Mouse (Mus musculus) brain, embryonic 14.5 days (tissue): ENCODE results near the gene Cyp2b10.

Experiments used
- CTCF ChIP-seq: fragments of 200-500 bp; IDR thresholded peaks from 2 replicates; pipeline ENCODE4 v1.5.1; 2012; ENCODE audit warnings: inconsistent platforms, mild to moderate bottlenecking, moderate library complexity, borderline replicate concordance; ENCODE audit not compliant: insufficient read depth, insufficient read length; ENCODE audit errors: extremely low read depth
- POLR2A ChIP-seq: fragments of 200-500 bp; IDR thresholded peaks from 2 replicates; pipeline ENCODE4 v1.6.1; 2012; ENCODE audit warnings: mild to moderate bottlenecking, inconsistent platforms, borderline replicate concordance; ENCODE audit not compliant: poor library complexity, insufficient read depth, insufficient read length, severe bottlenecking; ENCODE audit errors: extremely low read depth

DNA sequence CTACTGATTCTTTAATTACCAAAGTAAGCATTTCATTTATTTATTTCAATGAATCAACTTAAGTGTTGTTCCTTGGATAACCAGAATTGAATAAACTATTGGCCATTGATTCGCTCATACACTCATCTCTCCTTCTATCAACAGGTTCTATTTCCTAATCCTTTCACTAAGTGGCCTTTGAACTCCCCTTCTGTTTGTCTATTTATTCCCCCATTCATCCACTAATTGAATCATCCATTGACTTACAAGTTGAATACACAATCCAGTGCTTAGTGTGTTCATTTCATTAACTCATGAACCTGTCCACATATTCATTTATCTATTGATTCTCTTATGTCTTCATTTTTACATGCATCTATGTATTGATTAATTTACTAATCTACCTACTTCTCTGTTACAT is 18.7 kb downstream of the Cyp2b10 start:
- TF ChIP-seq CTCF = no peak
- TF ChIP-seq POLR2A = no peak
